Mouse (Mus musculus) central nervous system, embryonic 14 days (tissue): Measurements from ENCODE around the gene Sema4g. TPM values are rescaled to one million over a fixed set of nuclear protein-coding genes. Genes with fewer than 3 reads are reported as not detected.

Experiments
- polyA plus RNA-seq: library from polyadenylated mRNA; depleted of rRNA; stranded (reverse); fragments of >200 nt; gene quantifications from 2 replicates; pipeline ENCODE4 v1.2.3, GENCODE M21; 2012; rRNA removed

Sema4g gene
- 173 and 175 TPM in 2 replicates for polyA plus RNA-seq

DNA sequence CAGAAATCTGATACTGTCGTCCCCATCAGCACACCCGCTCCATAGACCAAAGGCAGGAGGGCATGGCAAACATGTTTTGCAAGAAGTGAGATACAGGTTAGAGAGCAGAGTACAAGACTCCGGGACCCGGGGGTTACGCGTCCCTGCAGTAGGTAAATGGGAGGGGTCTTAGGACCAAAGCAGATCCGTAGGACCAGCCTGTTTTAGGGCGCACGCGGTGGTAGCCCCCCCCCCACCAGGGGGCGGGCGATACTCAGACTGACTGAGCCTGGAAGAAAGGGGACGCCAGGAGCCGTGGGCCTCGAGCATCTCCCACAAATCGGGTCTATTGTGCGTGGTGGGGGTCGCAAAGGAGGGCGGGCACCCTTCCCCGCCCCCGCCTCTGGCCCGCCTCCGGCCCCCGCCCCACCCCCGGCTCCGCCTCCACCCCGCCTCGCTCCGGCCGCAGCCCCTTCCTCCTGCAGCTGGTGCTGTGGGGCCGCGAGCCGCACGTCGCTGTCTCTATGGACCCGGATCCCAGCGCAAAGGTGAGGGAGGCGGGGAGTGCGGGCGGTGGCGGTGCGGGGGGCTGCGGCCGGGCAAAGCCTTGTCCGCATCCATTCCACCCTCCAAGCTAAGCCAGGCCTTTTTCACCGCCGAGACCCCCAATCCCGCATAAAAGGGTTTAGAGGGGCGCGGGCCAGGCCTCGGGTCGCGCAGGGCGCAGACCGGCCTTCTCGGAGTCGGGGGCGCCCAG lies at the start of gene Sema4g:
Gene Sema4g (plus strand): TSS at position 271 of the 736 bp plus-strand sequence.

DNA sequence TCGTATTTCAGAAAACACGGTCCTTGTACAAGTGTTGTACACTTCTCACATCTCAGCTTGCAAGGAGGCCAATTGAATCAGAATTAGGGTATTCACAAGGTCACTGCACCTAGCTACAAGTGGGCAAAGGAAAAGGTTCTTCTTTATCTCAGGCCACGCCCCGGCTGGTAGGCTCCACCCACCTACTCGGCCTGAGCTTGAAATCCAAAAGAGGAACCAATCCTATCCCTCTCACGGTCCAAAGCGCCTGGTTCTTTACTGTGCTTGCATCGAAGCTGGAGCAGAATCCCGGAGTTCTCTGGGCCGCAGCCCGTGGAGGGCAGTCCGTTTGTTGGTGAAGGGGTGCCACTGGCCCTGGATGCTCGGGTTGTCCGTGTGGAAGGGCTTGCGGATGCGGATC lies 16.5 kb downstream of the Sema4g start, which contains the start of gene Twnk:
Gene Twnk (plus strand): TSS at position 220 of the 400 bp plus-strand sequence.

DNA sequence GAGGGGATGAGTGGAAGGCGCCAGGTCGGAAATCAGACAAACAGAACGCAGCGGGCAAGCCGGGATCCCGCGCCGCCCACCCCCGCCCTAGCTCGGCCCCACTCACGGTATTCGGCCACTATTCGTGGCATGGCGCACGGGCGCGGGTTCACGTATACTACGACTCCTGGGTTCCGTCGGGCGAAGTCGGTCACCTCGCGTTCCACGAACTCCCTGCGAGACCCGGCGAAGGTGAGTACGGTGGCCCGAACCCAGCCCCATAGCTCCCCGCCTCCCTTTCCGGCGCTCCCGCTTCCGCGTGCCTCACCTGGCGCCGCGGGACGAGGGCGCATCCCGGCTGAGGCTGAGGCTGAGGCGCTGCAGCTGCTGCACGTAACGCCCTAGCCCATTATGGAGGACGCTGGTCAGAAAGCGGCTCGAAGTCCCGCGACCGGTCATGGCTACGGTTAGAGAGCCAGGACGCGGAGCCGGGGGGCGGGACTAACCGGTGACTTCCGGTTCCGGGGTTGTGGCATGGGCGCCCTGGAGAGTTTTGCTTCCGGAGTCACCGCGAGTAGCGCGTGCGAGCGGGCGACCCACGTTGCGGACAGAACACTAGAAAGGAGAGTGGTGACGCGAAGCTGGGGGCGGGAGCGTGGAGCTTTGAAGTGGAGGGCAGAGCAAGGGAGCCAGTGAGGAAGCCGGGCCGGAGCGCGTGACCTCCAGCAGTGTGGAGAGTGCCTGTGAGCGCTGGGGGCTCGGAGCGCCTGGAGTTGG lies 17.2 kb downstream of the Sema4g start, which contains the start of gene Mrpl43:
Gene Mrpl43 (minus strand): TSS at position 486 of the 756 bp plus-strand sequence.

DNA sequence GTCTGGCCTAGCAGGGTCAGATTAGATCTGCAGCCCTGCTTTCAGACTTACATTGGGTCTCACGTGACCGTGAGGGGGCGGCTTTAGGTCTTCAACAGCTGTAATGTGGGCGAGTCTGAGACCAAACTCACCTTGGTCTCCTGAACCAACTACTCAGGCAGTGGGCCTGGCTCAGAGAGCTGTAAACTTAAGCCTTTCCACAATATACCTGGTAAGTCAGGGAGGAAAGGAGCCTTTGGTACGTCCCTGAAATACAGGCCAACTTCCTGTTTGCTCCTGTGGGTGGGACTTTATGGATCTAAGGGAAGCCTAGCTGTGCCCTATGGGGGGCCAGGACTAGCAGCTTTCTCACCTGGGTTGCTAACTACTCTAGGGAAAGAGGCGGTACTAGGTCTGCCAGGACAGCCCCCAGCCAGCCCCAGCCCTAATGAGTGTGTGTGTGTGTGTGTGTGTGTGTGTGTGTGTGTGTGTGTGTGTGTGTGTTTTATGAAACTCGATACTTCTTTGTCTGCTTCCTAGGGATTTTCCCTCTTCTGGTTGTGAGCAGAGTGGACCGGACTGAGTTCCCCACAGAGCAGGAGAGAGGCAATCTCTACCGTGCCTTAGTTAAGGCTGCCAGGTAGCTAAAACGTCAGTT lies 25.6 kb downstream of the Sema4g start, which contains the start of gene Lzts2:
Gene Lzts2 (plus strand): TSS at position 80 of the 637 bp plus-strand sequence.

DNA sequence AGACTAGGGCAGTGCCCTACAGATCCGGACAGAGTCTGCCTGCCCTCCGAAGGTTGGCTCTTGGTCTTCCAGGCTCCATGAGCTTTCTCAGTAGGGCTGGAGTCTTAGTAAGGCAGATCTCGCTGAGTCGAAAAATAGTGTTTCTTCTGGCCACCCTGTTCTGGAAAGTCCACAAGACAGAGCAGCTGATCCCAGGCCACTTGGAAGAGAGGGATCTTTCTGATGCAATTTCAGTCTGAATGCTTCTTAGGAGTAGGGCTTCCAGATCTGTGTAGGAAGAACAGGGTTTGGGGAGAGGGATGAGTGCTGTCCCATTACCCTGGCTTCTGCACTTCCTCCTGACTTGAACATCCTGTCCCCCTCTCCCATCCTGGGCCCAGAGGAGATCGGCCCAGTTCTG lies 56.8 kb downstream of the Sema4g start, which contains the start of gene Pdzd7:
Gene Pdzd7 (minus strand): TSS at position 67 of the 400 bp plus-strand sequence.

DNA sequence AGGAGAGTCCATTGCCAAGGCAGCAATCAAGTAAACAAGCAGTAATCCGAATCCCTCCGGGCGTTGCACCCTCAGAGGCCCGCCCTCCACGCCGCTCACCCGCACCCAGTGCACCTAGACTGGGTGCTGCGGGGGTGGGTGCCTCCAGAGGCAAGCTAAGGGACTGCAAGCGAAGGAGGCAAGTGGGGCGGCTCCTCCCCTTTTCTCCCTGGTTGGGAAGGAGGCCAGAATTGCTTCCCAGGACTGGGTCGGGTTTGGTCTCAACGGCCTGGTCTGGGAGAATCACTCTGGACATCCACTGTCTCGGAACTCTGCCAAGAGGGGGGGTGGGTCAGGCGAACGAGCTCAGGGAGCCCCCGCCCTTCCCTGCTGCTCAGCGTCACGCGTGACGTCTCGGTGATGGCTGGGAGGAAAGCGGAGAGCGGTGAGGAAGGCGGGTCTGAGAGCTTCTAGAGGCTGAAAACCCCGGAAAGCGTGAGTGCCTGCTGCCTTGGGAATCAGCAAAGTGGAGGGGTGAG lies 58.6 kb downstream of the Sema4g start, which contains the start of gene Sfxn3:
Gene Sfxn3 (plus strand): TSS at position 87 of the 518 bp plus-strand sequence.

Other genes starting within 250 kb of the Sema4g start
- 7.1 and 11.3 TPM in 2 replicates for gene Pax2, start 233.1 kb upstream of the Sema4g start, polyA plus RNA-seq
- 45.7 and 46.5 TPM in 2 replicates for gene Slf2, start 58.0 kb upstream of the Sema4g start, polyA plus RNA-seq
- 16.9 and 18.3 TPM in 2 replicates for gene Twnk, start 16.6 kb downstream of the Sema4g start, polyA plus RNA-seq
- 84.1 and 84.8 TPM in 2 replicates for gene Mrpl43, start 17.3 kb downstream of the Sema4g start, polyA plus RNA-seq
- 47.5 and 50.5 TPM in 2 replicates for gene Lzts2, start 25.3 kb downstream of the Sema4g start, polyA plus RNA-seq
- 7.8 and 8.1 TPM in 2 replicates for gene Pdzd7, start 56.6 kb downstream of the Sema4g start, polyA plus RNA-seq
- gene Sfxn3, start 58.4 kb downstream of the Sema4g start, polyA plus RNA-seq = 75.8 and 81.4 TPM in 2 replicates
- gene Kazald1, start 86.1 kb downstream of the Sema4g start, polyA plus RNA-seq = 2.7 and 6.7 TPM in 2 replicates
- gene Tlx1, start 161.6 kb downstream of the Sema4g start, polyA plus RNA-seq = 0.90 and 2.9 TPM in 2 replicates
- 5.0 and 6.2 TPM in 2 replicates for gene Lbx1, start 246.7 kb downstream of the Sema4g start, polyA plus RNA-seq